In the genomic region with DNA sequence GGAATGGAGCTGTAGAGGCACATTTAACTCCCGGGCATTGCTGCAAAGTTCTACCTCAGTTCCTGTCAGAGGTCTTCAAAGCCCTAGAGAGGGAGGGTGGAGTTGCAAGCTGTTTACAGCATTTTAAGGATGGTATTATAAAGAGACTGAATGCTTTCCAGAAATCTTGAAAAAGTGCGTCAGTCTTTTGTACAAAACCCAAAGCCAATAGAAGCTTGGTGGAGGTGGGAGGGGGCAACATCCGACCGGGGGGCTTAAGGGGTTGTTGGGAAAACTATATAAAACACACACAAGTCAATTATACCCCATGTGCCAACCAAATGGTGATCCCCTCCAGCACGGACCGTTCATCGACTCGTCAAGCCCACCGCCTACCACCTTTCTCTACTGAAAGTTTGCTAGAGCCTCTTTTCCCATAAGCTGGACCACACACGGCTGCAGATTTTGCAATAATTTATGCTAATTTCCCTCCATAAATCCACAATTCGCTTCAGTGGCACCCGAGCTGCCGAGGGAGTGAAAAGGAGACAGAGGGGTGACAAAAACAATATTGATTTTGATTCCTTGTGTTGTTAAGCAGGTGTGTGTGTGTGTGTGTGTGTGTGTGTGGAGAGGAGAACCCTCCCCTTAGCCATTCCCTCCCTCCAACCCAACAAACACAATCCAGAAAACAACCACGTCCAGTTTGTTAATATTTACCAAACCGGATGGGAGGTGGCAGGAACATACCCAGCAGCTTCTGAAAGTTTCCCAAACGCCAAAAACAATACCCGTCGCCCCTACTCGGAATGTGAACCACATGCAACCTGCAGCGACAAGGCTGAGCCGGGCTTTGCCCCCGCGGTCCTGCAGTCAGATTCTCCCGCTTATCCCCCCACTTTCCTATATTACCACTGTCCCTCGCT, we compare ENCODE assay signal across 16 mouse cellular contexts. TPM values are rescaled to one million over a fixed set of nuclear protein-coding genes. Genes with fewer than 3 reads are reported as not detected.
DNase-seq lines count a peak whose midpoint lies in the region; ATAC-seq lines count a peak whose summit lies in the region.
"Had no signal": no experiment of that assay in that cellular context is flagged by ENCODE, and none has a peak within 500 bp of the region (broad histone marks: within the 10 kb centered on the region; RNA-seq: fewer than 3 reads in every experiment).

No protein-coding gene starts in this region.

- no peak overlapping the region for H3K27ac ChIP-seq in forebrain, embryonic 13.5 days
- H3K27ac ChIP-seq in midbrain, embryonic 10.5 days (replicated peaks), result peak overlapping the region; percentile 93
- 0 out of 2 replicates have a peak overlapping the region, but pooled peaks have one; percentile 13 for H3K27ac ChIP-seq in neural tube, embryonic 15.5 days (replicated peaks)
- H3K27ac ChIP-seq: limb, embryonic 13.5 days had no signal

- peak overlapping the region; percentile 29; the same call in 1 of the 2 replicates for H3K4me2 ChIP-seq in forebrain, embryonic 13.5 days
- H3K4me2 ChIP-seq in neural tube, embryonic 15.5 days, result peak overlapping the region; percentile 43
- H3K4me2 ChIP-seq: limb, embryonic 13.5 days; lung, embryonic 14.5 days had no signal

- no peaks in the 10 kb centered on the region for H3K36me3 ChIP-seq in forebrain, embryonic 13.5 days (ENCODE audit: poor library complexity, severe bottlenecking)
- H3K36me3 ChIP-seq in midbrain, embryonic 10.5 days, result 0 out of 2 replicates have a peak, but pooled peaks cover 6% of the 10 kb centered on the region
- H3K36me3 ChIP-seq in neural tube, embryonic 15.5 days, result no peaks in the 10 kb centered on the region
- H3K36me3 ChIP-seq: limb, embryonic 13.5 days had no signal

- 0 out of 2 replicates have a peak overlapping the region, but pooled peaks have one; percentile 3 for H3K4me3 ChIP-seq in forebrain, embryonic 13.5 days
- H3K4me3 ChIP-seq in midbrain, embryonic 10.5 days, result peak overlapping the region; percentile 84
- H3K4me3 ChIP-seq in neural tube, embryonic 15.5 days (replicated peaks), result 0 out of 2 replicates have a peak overlapping the region, but pooled peaks have one; percentile 6

- ATAC-seq in forebrain, embryonic 13.5 days, result no peak
- ATAC-seq in neural tube, embryonic 15.5 days (ENCODE audit: low FRiP score), result no peak
- ATAC-seq: activated CD4-positive, CD25-positive, alpha-beta regulatory T cell, adult 4 months had no signal

- peaks cover 100% of the 10 kb centered on the region for H3K27me3 ChIP-seq in forebrain, embryonic 13.5 days
- H3K27me3 ChIP-seq in midbrain, embryonic 10.5 days (ENCODE audit: low read depth, poor library complexity, severe bottlenecking), result peaks cover 93% of the 10 kb centered on the region
- peaks cover 87% of the 10 kb centered on the region for H3K27me3 ChIP-seq in neural tube, embryonic 15.5 days (replicated peaks)

- H3K9ac ChIP-seq in forebrain, embryonic 13.5 days, result no peak overlapping the region
- H3K9ac ChIP-seq in neural tube, embryonic 15.5 days (replicated peaks), result no peak overlapping the region
- H3K9ac ChIP-seq: limb, embryonic 13.5 days; lung, embryonic 14.5 days had no signal

- H3K9me3 ChIP-seq in forebrain, embryonic 13.5 days (replicated peaks), result no peaks in the 10 kb centered on the region
- no peaks in the 10 kb centered on the region for H3K9me3 ChIP-seq in midbrain, embryonic 10.5 days (replicated peaks)
- H3K9me3 ChIP-seq in neural tube, embryonic 15.5 days (replicated peaks), result no peaks in the 10 kb centered on the region
- H3K9me3 ChIP-seq: limb, embryonic 13.5 days had no signal

- H3K4me1 ChIP-seq in forebrain, embryonic 13.5 days, result peaks cover 50% of the 10 kb centered on the region
- peaks cover 100% of the 10 kb centered on the region for H3K4me1 ChIP-seq in midbrain, embryonic 10.5 days
- H3K4me1 ChIP-seq in neural tube, embryonic 15.5 days, result peaks cover 36% of the 10 kb centered on the region

- under 1% methylated on average over 25 of the region's 25 CpGs for WGBS in forebrain, embryonic 13.5 days
- WGBS in midbrain, embryonic 10.5 days, result under 1% methylated on average over 25 of the region's 25 CpGs
- WGBS in neural tube, embryonic 15.5 days, result under 1% methylated on average over 25 of the region's 25 CpGs

- peak; percentile 25 for DNase-seq in thymus, postnatal 14 days
- no peak for DNase-seq in thymus, postnatal 36 days
- peak; percentile 48 for DNase-seq in midbrain, embryonic 10.5 days (ENCODE audit: low spot score)
- DNase-seq in left cerebral cortex, adult 8-10 months (ENCODE audit: low spot score in 2 of 2), result no peak
- no peak for DNase-seq in ovary, postnatal 14 days (ENCODE audit: low spot score)
- DNase-seq: heart, postnatal 36 days; lung, embryonic 14.5 days had no signal

RNA-seq across cellular contexts. Expression of a gene that starts 3.2 kb away (rescaled TPM):
- 1.6 and 3.2 TPM in 2 replicates for polyA plus RNA-seq in forebrain, embryonic 13.5 days (2015; fragmentation: Nextera tagmentation; extraction: Ambion mirVana)
- polyA plus RNA-seq in midbrain, embryonic 10.5 days (2016; fragmentation: Nextera tagmentation; extraction: Ambion mirVana), result 13.0 and 15.1 TPM in 2 replicates
- 4.7 and 7.4 TPM in 2 replicates for polyA plus RNA-seq in neural tube, embryonic 15.5 days (2015; fragmentation: Nextera tagmentation; extraction: Ambion mirVana)
- total RNA-seq in left cerebral cortex, adult 8-10 months (2022), result under 1 TPM in 2 of 4 experiments, not detected in 2; 0.11 to 0.15 TPM
- total RNA-seq: common myeloid progenitor, adult 5-6 weeks; heart, postnatal 36 days; layer of hippocampus, adult 8-10 months; monocyte, adult 5-6 weeks had no signal
- polyA plus RNA-seq: activated CD4-positive, CD25-positive, alpha-beta regulatory T cell, adult 4 months; gonadal fat pad, adult 2 months; lung, embryonic 14.5 days; stomach, embryonic 14.5 days had no signal

Comparison
In these comparisons a context has a peak if more than half of its experiments do, and no peak if none do; other contexts are left out.
1. DNase-seq: peak in thymus, postnatal 14 days (single experiment) and midbrain, embryonic 10.5 days (single experiment); none in thymus, postnatal 36 days (0 of 2), left cerebral cortex, adult 8-10 months (0 of 2) and ovary, postnatal 14 days (single experiment).
2. H3K4me3 ChIP-seq: peak in every context shown above with its lines; median percentile 84 in midbrain, embryonic 10.5 days; 6 in neural tube, embryonic 15.5 days; 3 in forebrain, embryonic 13.5 days.